Comparison of ENCODE assay signal across 9 mouse cellular contexts in genomic region chr12:12905117-12905516, GRCm38 (mm10). TPM values are rescaled to one million over a fixed set of nuclear protein-coding genes. Genes with fewer than 3 reads are reported as not detected.
DNase-seq lines count a peak whose midpoint lies in the region; ATAC-seq and TF ChIP-seq lines count a peak whose summit lies in the region.
"Had no signal": no experiment of that assay in that cellular context is flagged by ENCODE, and none has a peak within 500 bp of the region (broad histone marks: within the 10 kb centered on the region; RNA-seq: fewer than 3 reads in every experiment).

No protein-coding gene starts in this region.

- no peaks in the 10 kb centered on the region for H3K27me3 ChIP-seq in intestine, embryonic 14.5 days (replicated peaks; ENCODE audit: control insufficient read depth, insufficient read depth, low read length)
- H3K27me3 ChIP-seq in intestine, postnatal 0 days (replicated peaks; ENCODE audit: control insufficient read depth, insufficient read depth, low read length): no peaks in the 10 kb centered on the region
- H3K27me3 ChIP-seq in hindbrain, embryonic 10.5 days (ENCODE audit: insufficient read depth, poor library complexity, severe bottlenecking): 0 out of 2 replicates have a peak, but pooled peaks cover 6% of the 10 kb centered on the region
- H3K27me3 ChIP-seq in midbrain, embryonic 16.5 days (ENCODE audit: control insufficient read depth, insufficient read depth, low read depth, low read length): no peaks in the 10 kb centered on the region

- TF ChIP-seq CTCF in intestine, postnatal 0 days (IDR thresholded peaks at IDR 0.05; ENCODE audit: low read depth): no peak

- H3K4me1 ChIP-seq in intestine, embryonic 14.5 days (replicated peaks; ENCODE audit: control insufficient read depth, insufficient read depth, low read length): peaks cover 8% of the 10 kb centered on the region
- no peaks in the 10 kb centered on the region for H3K4me1 ChIP-seq in intestine, postnatal 0 days (replicated peaks; ENCODE audit: control insufficient read depth, insufficient read depth, low read length)
- peaks cover 53% of the 10 kb centered on the region for H3K4me1 ChIP-seq in hindbrain, embryonic 10.5 days (replicated peaks)
- H3K4me1 ChIP-seq in midbrain, embryonic 16.5 days (ENCODE audit: control insufficient read depth, insufficient read depth, low read length): peaks cover 23% of the 10 kb centered on the region

- H3K9me3 ChIP-seq in intestine, embryonic 14.5 days (ENCODE audit: control insufficient read depth, low read length): no peaks in the 10 kb centered on the region
- no peaks in the 10 kb centered on the region for H3K9me3 ChIP-seq in intestine, postnatal 0 days (ENCODE audit: control insufficient read depth)
- no peaks in the 10 kb centered on the region for H3K9me3 ChIP-seq in hindbrain, embryonic 10.5 days
- H3K9me3 ChIP-seq in midbrain, embryonic 16.5 days (replicated peaks; ENCODE audit: control insufficient read depth, low read length, poor library complexity, severe bottlenecking): no peaks in the 10 kb centered on the region

- no peak for DNase-seq in intestine, embryonic 14.5 days (ENCODE audit: low spot score)
- DNase-seq in cerebellum, adult 9-10 months: peak; percentile 48
- DNase-seq in hindbrain, embryonic 10.5 days (ENCODE audit: low spot score): no peak
- no peak for DNase-seq in ovary, postnatal 10 days (ENCODE audit: low spot score)
- DNase-seq in lung, postnatal 36 days: no peak

- no peak overlapping the region for H3K9ac ChIP-seq in intestine, embryonic 14.5 days (ENCODE audit: low read length)
- no peak overlapping the region for H3K9ac ChIP-seq in intestine, postnatal 0 days (ENCODE audit: low read depth, low read length)
- H3K9ac ChIP-seq in midbrain, embryonic 16.5 days (ENCODE audit: low read depth, low read length): peak overlapping the region; percentile 39

- no peak for ATAC-seq in intestine, embryonic 14.5 days (replicated peaks; ENCODE audit: low FRiP score, low TSS enrichment, low read depth)
- no peak for ATAC-seq in intestine, postnatal 0 days
- peak; percentile 20 for ATAC-seq in midbrain, embryonic 16.5 days
- no peak for ATAC-seq in erythroid progenitor cell, adult 5-6 weeks (replicated peaks; ENCODE audit: low FRiP score, poor library complexity, severe bottlenecking)

- peak overlapping the region; percentile 48; the same call in 1 of the 2 replicates for H3K4me2 ChIP-seq in intestine, embryonic 14.5 days (ENCODE audit: low read length)
- no peak overlapping the region for H3K4me2 ChIP-seq in intestine, postnatal 0 days (replicated peaks; ENCODE audit: low read depth)
- peak overlapping the region; percentile 44 for H3K4me2 ChIP-seq in midbrain, embryonic 16.5 days (ENCODE audit: low read length)

- no peak overlapping the region for H3K4me3 ChIP-seq in intestine, embryonic 14.5 days (ENCODE audit: low read depth, low read length)
- no peak overlapping the region for H3K4me3 ChIP-seq in intestine, postnatal 0 days (ENCODE audit: low read depth, low read length)
- peak overlapping the region; percentile 49; the same call in 1 of the 2 replicates for H3K4me3 ChIP-seq in hindbrain, embryonic 10.5 days
- H3K4me3 ChIP-seq in midbrain, embryonic 16.5 days (ENCODE audit: low read depth, low read length): no peak overlapping the region
- H3K4me3 ChIP-seq: megakaryocyte, embryonic 14.5 days had no signal

- 58% methylated on average over 6 of the region's 6 CpGs for WGBS in intestine, embryonic 14.5 days
- 74% methylated on average over 6 of the region's 6 CpGs for WGBS in intestine, postnatal 0 days
- WGBS in hindbrain, embryonic 10.5 days: 33% methylated on average over 6 of the region's 6 CpGs
- 16% methylated on average over 6 of the region's 6 CpGs for WGBS in midbrain, embryonic 16.5 days

- H3K27ac ChIP-seq in intestine, embryonic 14.5 days (ENCODE audit: low read depth): no peak overlapping the region
- no peak overlapping the region for H3K27ac ChIP-seq in intestine, postnatal 0 days (ENCODE audit: low read depth, low read length)
- H3K27ac ChIP-seq in hindbrain, embryonic 10.5 days: peak overlapping the region; percentile 96
- peak overlapping the region; percentile 86 for H3K27ac ChIP-seq in midbrain, embryonic 16.5 days (ENCODE audit: low read length)

- H3K36me3 ChIP-seq in intestine, embryonic 14.5 days (ENCODE audit: control insufficient read depth, insufficient read depth, low read length): no peaks in the 10 kb centered on the region
- H3K36me3 ChIP-seq in intestine, postnatal 0 days (ENCODE audit: control insufficient read depth, insufficient read depth): no peaks in the 10 kb centered on the region
- H3K36me3 ChIP-seq in hindbrain, embryonic 10.5 days: no peaks in the 10 kb centered on the region
- no peaks in the 10 kb centered on the region for H3K36me3 ChIP-seq in midbrain, embryonic 16.5 days (ENCODE audit: control insufficient read depth, insufficient read depth, low read length)

RNA-seq across cellular contexts. Expression of gene Mycn, which starts 36.6 kb away (rescaled TPM):
- 78.2 and 78.3 TPM in 2 replicates for polyA plus RNA-seq in intestine, embryonic 14.5 days (2014; fragmentation: Nextera tagmentation; extraction: Ambion mirVana)
- polyA plus RNA-seq in intestine, postnatal 0 days (2015; fragmentation: Nextera tagmentation; extraction: Ambion mirVana): 18.2 and 21.3 TPM in 2 replicates
- polyA plus RNA-seq in hindbrain, embryonic 10.5 days (2016; fragmentation: Nextera tagmentation; extraction: Ambion mirVana): 128 and 150 TPM in 2 replicates
- 56.2 and 66.4 TPM in 2 replicates for polyA plus RNA-seq in midbrain, embryonic 16.5 days (2015; fragmentation: Nextera tagmentation; extraction: Ambion mirVana)
- not detected in 2 replicates for total RNA-seq in erythroid progenitor cell, adult 5-6 weeks (2015; ENCODE audit: low replicate concordance)
- 1.0 TPM in 1 of 2 replicates, not detected in the other for total RNA-seq in erythroid progenitor cell, adult 5-6 weeks (2017; ENCODE audit: low replicate concordance)

Comparison
In these comparisons a context has a peak if more than half of its experiments do, and no peak if none do; other contexts are left out.
1. H3K27ac ChIP-seq: peak in hindbrain, embryonic 10.5 days (single experiment) and midbrain, embryonic 16.5 days (single experiment); none in intestine, embryonic 14.5 days (single experiment) and intestine, postnatal 0 days (single experiment).